Mouse (Mus musculus) heart, postnatal 10 days (tissue): ENCODE data around the gene Nags. TPM values are rescaled to one million over a fixed set of nuclear protein-coding genes. Genes with fewer than 3 reads are reported as not detected.

ENCODE experiments used
- total RNA-seq, 2 experiments: library from RNA; stranded (reverse); gene quantifications; 2 replicates each; pipeline ENCODE4 v1.2.3; 2021

Gene Nags
- total RNA-seq, 2 experiments from 2014 or later = 0.12 TPM; not detected in 1

Other genes starting within 250 kb of the Nags start
- 1 to 10 TPM; 1.5 to 2.2 TPM for gene Sost, start 178.5 kb upstream of the Nags start, total RNA-seq
- gene Cfap97d1, start 161.2 kb upstream of the Nags start, total RNA-seq = not detected
- 100 to 1,000 TPM; 145 to 170 TPM for gene Dusp3, start 158.5 kb upstream of the Nags start, total RNA-seq
- gene Mpp3, start 117.1 kb upstream of the Nags start, total RNA-seq = 1 to 10 TPM; 5.5 to 7.4 TPM
- 10 to 100 TPM; 64.4 to 75.9 TPM for gene Cd300lg, start 104.0 kb upstream of the Nags start, total RNA-seq
- gene Mpp2, start 57.0 kb upstream of the Nags start, total RNA-seq = 1 to 10 TPM; 4.0 to 4.1 TPM
- gene Ppy, start 44.2 kb upstream of the Nags start, total RNA-seq = not detected
- gene Pyy, start 37.7 kb upstream of the Nags start, total RNA-seq = not detected
- gene Tmem101, start 10.9 kb downstream of the Nags start, total RNA-seq = 10 to 100 TPM; 13.7 to 14.7 TPM
- gene Lsm12, start 39.8 kb downstream of the Nags start, total RNA-seq = 10 to 100 TPM; 58.5 to 61.4 TPM
- 10 to 100 TPM; 37.9 to 38.1 TPM for gene G6pc3, start 44.1 kb downstream of the Nags start, total RNA-seq
- gene Hdac5, start 84.7 kb downstream of the Nags start, total RNA-seq = 100 to 1,000 TPM; 106 to 139 TPM
- gene BC030867, start 103.4 kb downstream of the Nags start, total RNA-seq = 1 to 10 TPM; 1.7 to 1.8 TPM
- under 1 TPM; 0.52 to 0.69 TPM for gene Asb16, start 123.2 kb downstream of the Nags start, total RNA-seq
- 10 to 100 TPM; 29.0 to 31.1 TPM for gene Tmub2, start 139.4 kb downstream of the Nags start, total RNA-seq
- gene Atxn7l3, start 151.1 kb downstream of the Nags start, total RNA-seq = 10 to 100 TPM; 34.1 to 38.3 TPM
- gene Ubtf, start 174.2 kb downstream of the Nags start, total RNA-seq = 10 to 100 TPM; 78.3 to 80.9 TPM
- gene Slc4a1, start 220.7 kb downstream of the Nags start, total RNA-seq = 10 to 100 TPM in 1 of 2 experiments, 1 to 10 TPM in 1; 3.5 to 13.0 TPM
- gene Rundc3a, start 247.9 kb downstream of the Nags start, total RNA-seq = under 1 TPM; 0.29 to 0.32 TPM